Mouse (Mus musculus) layer of hippocampus, postnatal 25 days (tissue): ENCODE data around the gene Mafg. TPM values are rescaled to one million over a fixed set of nuclear protein-coding genes. Genes with fewer than 3 reads are reported as not detected.
"Not testable (repeated sequence)": the region's sequence is repeated elsewhere in the genome, so short reads cannot be mapped to it uniquely, and the experiment has no call there.

ENCODE experiments used
- DNase-seq, 2 experiments: peaks; one replicate each; pipeline ENCODE4 v3.0.0; 2022; ENCODE audit warnings: mixed read lengths in 2 of 2, low spot score in 1 of 2; ENCODE audit errors: extremely low spot score in 1 of 2
- total RNA-seq, 2 experiments: library from RNA; stranded (reverse); gene quantifications; 2 replicates each; pipeline ENCODE4 v1.2.3; 2021

Mafg gene
- total RNA-seq, 2 experiments from 2014 or later = 68.9 to 83.2 TPM

DNA sequence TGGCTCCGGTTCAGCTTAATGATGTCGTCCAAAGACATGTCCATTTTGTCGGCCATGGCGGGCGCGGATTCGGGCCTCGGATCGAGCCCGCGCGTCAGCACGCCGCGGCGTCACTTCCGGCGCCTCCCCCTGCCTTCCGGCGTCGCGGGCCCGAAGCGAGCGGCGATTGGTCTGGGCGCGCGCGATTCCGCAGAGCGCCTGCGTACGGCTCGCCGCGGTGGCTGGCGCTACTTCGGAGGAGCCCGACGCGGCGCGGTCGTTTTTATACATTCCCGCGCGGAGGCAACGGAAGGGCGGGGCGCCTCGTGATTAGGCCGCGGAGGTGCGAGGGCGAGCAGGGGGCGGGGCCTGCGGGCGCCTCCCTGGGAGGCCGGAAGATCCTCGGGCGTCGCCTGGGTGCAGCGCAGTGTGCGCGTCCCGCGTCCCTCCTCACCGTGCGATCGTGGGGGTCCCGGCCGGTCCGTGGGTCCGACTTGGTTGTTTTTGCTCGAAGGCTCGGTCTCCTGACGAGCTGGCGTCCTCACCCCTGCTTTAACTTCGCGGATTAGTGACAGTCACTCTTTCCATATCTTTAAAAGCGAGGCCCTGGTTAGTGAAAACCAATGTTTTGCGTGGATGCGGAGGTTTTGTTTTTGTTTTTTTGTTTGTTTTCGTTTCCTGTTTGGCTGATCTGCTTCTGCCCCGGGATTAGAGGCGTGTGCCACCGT, 35.0 kb downstream of the Mafg start, which contains the start of the genes Alyref and Anapc11:
Gene Alyref (minus strand): TSS at position 83 of the 707 bp plus-strand sequence.
Gene Anapc11 (plus strand): TSS at position 139 of the 707 bp plus-strand sequence.
- DNase-seq = peak; percentile 84 to 85

DNA sequence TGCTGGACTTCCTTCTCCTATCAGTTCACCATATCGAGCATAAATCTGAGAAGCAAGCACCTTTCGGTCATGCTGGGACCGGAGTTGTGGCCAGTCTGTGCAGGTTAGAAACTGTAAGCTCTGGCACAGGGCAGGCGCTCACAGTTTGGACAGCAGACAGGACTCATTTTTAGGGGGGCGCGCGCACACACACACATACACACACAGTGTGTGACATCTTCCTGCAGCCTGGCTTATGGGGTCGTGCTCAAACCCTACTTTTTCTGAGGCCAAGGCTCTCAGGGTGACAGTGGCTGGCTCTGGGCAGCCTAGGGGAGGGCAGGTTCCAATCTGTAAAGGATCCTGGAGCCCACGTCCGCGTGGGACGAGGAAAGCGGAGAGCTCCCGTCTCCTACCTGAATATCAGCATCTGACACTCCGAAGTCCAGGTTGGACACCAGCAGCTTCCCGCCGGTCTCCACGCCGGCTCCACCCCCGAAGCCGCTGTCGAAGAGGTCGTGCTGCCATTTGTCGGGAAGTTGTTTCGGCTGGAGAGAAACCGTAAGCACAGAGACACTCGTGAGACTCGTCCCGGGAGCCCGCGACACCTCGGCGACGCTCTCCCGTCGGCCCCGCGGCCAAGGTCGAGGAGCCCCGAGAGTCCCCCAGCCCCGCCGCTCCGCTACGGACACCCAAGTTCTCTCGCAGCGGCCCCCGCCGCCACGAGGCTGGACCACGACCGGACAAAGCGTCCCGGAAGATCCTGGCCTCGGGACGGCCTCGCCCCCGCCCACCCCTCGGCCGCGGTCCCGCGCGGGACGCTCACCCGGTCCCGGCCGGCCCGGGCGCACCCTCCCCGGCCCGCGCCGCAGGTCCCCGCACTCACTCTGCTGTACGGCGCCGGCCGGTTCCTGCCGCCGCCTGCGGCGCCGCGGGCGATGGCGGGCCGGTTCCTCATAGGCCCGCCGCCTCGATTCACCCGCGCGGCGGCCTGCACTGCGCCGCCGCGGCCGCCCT, 35.9 kb downstream of the Mafg start:
- no peak for DNase-seq

DNA sequence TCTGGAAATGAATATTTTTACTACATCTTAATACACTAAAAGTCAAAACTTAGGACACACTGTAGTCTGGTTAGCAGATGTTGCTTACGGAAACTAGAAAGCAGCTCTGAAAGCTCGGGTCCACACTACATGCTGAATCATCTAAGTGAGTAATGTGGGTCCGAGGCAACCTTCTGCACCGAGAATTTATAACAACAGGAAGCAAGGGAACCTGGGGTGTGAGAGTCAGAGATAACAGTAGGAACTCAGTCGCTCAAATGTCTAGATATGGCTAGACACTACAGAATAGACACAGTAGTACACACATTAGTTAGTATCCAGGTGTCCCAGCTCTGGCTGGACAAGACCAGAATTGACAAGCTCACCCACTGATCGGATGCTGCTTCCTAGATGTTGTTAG, 44.9 kb downstream of the Mafg start:
- no peak for DNase-seq

DNA sequence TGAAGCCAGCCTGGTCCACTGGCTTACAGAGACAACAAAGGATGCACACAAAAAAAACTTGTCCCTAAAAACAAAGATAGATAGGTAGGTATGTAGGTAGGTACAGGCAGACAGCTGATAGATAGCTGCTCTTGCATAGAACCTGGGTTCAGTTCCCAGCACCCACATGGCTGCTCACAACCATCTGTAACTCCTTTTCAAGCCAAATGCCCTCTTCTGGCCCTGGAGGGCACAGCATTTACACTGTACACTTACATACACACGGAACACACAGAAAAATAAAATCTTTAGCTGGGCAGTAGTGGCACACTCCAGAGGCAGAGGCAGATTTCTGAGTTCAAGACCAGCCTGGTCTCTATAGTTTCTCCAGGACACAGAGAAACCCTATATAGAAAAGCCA, 49.5 kb downstream of the Mafg start:
- DNase-seq = no peak

DNA sequence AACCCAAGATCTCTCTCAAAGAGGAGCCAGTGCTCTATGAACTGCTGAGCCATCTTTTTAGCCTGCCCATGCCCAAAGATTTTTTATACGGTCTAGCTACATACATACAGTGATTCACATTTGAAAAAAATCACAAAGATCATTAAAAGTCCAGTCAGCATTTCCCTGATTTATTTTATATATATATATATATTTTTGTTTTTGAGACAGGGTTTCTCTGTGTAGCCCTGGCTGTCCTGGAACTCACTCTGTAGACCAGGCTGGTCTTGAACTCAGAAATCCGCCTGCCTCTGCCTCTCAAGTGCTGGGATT, 50.5 kb downstream of the Mafg start:
- not testable (repeated sequence) for DNase-seq

DNA sequence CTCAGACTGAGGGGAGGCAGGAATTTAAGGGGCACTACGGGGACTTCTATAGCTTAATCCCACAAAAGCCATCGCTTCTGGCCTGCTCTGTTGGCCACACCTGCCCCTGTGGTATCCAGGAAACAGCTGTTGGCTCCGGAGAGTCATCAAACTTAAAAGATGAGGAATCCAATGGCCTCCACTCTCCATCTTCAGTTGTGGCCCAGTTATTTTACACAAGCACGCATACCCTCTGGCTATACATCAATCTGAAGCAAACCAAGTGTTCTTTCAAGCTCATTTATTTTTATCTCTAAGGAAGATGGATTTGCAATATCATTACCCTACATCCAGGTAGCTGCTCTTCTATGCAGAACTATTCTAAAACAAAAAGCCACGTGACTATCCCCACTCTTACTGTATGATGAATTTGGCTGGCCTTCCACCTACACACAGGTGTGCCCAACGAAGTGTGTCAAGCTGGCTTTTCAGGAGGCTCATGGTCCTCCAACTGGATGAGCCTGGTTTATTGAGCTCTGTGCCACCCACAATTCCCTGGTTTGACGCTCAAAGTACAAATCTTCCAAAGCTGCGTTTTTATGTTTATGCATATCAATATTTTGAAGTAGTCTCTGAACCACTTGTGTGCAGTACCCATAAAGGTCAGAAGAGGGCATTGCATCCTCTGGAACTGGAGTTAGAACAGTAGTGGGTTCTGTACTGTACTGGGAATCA, 51.0 kb downstream of the Mafg start:
- no peak for DNase-seq

DNA sequence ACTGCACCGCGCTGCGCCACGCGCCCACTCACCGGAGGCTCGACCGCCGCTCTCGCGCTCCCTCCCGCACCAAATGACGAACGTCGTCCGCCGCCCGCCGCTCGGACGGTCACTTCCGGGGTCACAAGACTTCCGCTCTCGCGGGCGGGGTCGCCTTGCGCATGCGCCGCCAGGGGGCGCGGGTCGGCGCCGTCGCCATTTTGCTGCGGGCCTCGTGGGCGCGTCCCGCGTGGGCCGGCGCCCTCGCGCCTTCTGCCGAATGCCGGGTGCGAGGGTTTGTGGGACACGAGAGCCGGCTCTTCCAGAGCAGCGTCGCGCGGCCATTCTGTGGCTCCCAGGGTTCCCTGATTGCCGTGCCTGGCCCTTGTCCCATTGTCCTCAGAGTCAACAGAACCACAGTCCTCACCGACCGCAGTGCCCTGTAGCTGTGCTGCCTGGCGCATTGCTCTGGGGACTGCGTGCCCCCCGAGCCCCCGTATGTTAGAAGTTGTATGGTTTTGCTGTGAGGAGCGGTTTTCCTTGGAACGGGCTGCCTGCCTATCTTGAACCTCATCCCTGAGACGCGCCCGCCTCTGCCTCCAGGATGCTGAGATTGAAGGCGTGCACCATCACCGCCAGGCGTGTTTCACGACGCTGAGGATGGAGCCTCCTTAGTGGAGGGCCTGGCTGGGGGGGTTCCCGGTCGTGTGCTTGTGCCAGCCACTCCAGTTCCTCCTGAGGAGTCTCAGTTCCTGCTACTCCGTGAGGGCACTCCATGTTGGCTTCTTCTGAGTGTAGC, 51.7 kb downstream of the Mafg start, which contains the start of gene Arhgdia:
Gene Arhgdia (minus strand): TSS at position 135 of the 778 bp plus-strand sequence.
- peak; percentile 80 to 89 for DNase-seq

DNA sequence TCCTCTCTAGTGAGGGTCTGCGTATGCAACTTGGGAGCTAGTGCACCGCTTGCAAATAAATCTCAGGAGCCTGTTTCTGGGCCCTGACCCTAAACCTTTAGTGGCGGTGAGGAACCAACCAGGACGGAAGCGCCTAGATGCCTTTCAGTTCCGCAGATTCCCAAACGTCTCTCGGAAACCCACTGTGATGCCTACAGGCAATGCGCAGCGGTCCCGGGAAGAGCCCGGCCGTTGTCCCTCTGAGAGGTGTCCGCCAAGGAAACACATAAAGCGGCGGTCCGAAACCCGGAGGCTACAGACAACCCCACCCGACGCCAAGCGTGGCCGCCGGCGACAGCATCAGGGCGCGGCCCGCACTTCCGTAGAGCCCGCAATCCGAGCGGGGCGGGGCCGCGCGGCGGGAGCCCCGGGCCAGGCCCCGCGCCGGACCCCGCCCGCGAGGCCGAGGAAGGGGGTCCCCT, 52.5 kb downstream of the Mafg start:
- peak; percentile 30 to 37 for DNase-seq

DNA sequence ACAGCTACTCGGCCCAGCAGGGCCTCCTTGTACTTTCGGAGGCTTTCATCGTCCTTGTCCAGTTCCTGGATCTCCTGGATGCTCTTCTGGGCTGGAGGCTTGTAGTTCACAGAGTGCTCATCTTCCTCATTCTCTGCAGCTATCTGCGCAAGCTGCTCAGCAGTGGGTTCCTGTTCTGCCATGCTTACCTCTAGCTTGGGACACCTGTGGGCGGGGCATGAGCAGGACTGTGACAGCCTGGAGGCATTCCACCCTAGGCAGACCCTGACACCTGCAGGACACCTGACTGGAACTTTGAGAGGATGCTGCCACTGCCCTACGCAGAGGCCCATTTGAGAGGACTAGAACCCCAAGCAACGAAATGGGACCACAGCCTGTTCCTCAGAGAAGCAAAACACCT, 53.2 kb downstream of the Mafg start:
- no peak for DNase-seq

DNA sequence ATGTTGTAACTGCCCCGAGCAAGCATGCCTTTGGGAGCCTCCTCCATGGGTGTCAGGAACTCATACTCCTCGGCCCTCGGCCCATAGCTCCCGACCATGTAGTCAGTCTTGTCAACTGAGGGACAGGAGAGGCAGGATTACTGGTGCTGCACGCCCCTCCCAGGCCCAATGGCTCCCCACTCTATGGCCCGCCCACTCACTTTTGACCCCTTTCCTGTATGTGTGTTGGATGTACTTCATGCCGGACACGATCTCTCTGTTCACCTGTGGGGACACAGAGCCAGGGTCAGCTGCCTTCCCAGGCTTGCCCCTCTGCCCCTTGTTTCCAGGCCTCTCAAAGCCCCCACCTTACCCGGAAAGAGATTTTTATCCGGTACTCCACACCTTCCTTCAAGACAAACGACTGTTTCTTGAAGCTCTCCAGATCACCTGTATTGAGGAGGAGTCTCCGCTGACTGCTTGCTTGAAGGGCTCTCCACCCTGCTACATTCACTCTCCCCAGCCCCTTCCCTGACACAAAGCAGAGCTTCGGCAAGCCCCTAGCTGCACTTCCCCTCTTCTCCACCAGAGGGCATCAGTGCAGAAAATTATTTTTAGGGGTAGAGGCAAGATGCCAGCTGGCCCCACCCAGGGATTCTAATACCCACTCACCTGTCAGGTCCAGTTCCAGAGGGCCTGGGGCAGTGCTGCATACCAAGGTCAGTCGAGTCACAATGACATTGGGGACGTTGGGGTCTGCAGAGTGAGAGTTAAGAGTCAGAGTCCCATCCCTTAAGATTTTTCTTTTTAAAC, 53.9 kb downstream of the Mafg start:
- peak; percentile 68 to 81 for DNase-seq

DNA sequence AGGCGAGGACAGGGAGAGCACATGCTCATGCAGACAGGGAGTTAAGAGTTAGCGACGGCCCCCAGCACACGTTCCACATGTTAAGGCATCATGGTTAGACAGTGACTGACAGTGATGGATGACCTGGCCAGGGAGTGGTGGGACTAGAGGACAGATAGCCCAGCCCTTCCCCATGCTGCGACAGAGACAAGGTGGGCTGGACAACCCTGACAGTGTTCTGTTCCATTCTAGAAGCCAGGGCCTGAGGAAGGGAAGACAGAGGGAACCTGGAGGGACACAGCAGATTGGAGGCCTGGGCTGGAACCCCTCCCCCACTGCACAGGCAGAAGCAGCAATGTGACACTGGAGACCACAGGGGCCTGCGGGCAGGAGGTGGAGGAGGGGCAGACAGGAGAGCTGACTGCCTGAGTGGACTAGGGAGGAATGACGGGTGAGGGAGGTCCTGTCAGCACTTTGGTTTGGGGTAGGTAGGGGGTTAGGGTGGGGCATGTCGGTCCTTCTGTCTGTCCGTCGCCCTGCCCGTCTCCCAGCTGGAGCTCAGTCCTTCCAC, 54.6 kb downstream of the Mafg start:
- no peak for DNase-seq

DNA sequence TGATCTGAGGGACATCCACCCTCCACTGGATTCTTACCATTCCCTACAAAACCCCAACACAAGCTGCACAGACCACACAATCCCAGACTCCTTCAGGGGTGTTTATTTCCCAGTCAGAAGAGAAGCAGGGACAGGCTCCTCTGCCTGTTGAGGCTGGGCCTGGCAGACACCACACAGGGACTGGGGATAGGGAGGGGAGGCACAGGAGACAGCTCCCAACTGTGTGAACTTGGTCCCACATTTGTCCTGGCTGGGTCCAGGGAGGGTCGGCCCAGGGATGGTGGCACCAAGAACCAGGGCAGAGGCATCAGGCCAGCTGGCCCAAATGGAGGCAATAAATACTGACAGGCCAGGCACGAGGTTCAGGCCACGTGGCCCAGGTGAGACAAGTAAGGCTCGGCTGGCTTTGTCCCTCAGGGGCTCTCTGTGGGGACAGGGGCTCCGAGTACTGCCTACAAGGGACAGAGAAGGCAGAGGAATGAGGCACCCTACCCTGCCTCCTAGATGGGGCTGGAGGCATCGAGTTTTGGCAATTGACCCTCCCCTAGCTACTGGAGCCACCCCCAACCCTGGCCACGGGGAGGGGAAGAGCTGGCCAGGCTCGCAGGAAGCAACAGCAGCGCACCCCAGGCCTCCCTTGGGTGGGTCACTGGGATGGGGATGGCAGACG, 55.2 kb downstream of the Mafg start:
- DNase-seq = no peak

DNA sequence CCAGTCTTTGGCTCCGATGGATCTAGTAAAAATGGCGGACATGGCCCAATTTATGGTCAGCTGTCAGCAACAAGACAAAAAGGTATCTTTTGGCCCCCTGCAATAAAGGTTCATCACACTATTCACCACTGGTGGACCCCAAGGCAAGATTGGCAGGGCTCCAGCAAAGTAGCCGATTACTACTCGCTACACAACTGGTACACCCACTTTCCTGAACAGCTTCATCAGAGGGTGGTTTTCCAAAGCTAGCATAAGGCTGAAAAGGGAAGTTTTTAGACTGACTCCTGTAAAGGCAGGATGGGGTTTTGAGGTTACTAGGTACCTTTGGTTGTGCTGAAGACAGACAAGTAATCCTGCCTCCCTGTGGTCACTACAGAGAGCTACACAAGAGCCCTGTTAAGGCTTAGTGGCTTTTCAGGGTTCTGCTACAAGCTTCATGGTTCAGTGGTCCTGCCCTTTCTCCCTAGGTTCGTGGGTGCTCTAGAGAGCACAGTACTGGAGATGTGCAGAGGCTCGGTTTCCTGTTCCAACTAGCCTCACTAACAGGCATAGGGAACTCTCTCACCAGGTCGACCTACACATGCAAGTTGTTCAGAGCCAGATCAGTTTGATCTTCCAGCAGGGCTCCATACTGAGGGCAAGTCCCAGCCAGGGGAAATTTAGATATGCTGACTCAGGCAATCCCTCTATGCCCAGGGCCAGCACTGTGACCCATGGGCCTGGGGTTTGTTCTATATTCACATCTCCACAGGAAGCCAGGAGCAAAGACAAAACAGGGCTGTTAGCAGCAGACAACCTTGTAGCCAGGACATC, 56.0 kb downstream of the Mafg start:
- peak in 1 of 2 experiments; percentile 12 for DNase-seq

DNA sequence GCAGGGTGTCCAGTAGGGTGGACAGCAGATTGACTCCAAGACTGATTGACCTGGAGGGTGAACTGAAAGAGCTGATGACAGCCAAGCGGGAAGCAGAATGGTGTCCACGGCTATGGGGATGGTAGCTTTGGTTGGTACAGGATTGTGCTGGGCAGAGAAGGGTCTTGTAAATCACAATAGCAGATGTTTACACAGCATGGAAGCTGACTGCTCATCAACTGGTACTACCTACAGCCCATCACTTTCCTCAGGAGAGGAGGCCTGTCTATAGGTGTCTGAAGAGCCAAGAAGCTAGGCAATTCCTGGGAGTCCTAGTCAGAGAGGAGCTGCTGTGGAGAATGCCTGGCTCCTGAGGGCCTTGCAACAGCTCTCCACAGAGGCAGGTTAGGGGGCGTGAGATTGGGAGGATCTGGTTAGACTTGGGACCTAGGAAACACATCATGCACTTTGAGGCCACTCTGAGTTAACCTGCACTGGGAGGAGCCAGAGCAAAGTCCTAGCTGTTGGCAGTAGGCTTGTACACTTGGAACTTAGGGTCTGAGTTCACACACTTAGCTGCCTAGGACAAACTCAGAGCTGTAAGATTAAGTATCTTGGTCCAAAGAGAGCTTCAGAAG, 56.9 kb downstream of the Mafg start:
- DNase-seq = no peak

DNA sequence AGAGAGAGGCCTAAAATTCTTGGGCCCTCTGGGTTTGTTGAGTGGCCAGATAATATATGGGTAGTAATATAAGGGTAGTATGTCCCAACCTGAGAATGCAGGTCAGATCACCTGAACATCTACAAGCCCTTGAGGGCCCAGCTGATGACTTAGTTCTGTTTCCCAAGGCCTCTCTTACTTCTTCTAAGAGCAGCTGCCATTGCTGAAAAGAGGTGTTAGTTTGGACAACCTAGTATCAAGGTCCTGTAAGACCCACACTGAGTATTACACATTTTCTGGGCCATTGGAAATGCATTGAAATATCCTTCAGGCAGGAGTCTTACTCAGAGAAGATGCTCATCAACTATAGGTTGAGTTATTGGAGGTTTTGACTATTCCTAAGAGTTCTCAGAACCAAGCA, 57.5 kb downstream of the Mafg start:
- no peak for DNase-seq
